Mouse (Mus musculus) erythroblast, adult 5-6 weeks (primary cell): Measurements from ENCODE around the gene Mplkip. TPM values are rescaled to one million over a fixed set of nuclear protein-coding genes. Genes with fewer than 3 reads are reported as not detected.

Experiments
- total RNA-seq, 2 experiments: library from RNA; stranded (forward) in 1 of 2; stranded (reverse) in 1 of 2; fragments of 150-400 nt in 1 of 2; fragments of 200-764, 138-1000 nt in 1 of 2; gene quantifications; 2 replicates each; pipeline versions ENCODE4 v1.2.3 to v1.2.4; 2015 to 2017; ENCODE audit warnings: low replicate concordance in 2 of 2

Gene Mplkip
- total RNA-seq, 2 experiments from 2014 or later, result 21.8 to 33.0 TPM

Other genes starting within 250 kb of the Mplkip start
- gene Sugct, start 361 bp downstream of the Mplkip start, total RNA-seq (2015; ENCODE audit: low replicate concordance), result 0.38 TPM in 1 of 2 replicates, not detected in the other
- gene Sugct, start 361 bp downstream of the Mplkip start, total RNA-seq (2017; ENCODE audit: low replicate concordance), result not detected in 2 replicates
- 38.6 and 42.0 TPM in 2 replicates for gene Cdk13, start 109.9 kb downstream of the Mplkip start, total RNA-seq (2015; ENCODE audit: low replicate concordance)
- 48.7 and 49.8 TPM in 2 replicates for gene Cdk13, start 109.9 kb downstream of the Mplkip start, total RNA-seq (2017; ENCODE audit: low replicate concordance)
- gene Rala, start 249.0 kb downstream of the Mplkip start, total RNA-seq (2015; ENCODE audit: low replicate concordance), result 7.1 and 12.1 TPM in 2 replicates
- gene Rala, start 249.0 kb downstream of the Mplkip start, total RNA-seq (2017; ENCODE audit: low replicate concordance), result 5.9 and 6.6 TPM in 2 replicates